Mouse (Mus musculus): ENCODE data around the gene Dgkh. TPM values are rescaled to one million over a fixed set of nuclear protein-coding genes. Genes with fewer than 3 reads are reported as not detected.

Dgkh gene
- polyA plus RNA-seq, 1 experiment from 2014 or later, result 2.2 TPM

DNA sequence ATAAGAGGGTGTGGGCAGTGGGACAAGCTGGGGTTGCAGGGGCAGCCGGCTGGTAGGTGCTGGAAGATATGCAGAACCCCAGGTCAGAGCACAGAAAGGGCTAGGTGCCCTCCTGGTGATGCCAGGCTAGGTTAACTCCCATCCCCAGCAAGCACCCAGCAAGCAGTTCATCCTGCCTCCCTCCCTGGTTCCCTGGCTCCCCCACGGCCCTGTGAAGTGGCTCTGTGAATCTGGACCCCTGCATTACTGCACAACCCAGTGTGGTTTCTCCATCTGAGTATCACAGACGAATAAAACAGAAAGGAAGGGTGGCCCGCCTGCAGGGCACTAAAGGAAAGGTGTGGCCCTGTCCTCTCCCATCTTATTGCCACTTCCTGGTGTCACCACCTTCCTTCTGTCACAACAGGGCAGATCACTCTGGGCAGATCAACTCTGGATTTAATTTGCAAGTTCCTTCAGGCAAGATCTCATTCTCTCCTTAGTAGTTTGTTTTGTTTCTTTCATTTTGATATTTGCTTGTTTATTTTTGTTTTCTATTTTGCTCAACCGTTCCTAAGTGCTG, 40.6 kb downstream of the Dgkh start:
- H3K9me3 ChIP-seq, result no peaks in the 10 kb centered on the region
- no peaks in the 10 kb centered on the region for H3K36me3 ChIP-seq
- no peak overlapping the region for H3K4me2 ChIP-seq
- no peak overlapping the region for H3K27ac ChIP-seq
- no peak overlapping the region for H3K9ac ChIP-seq
- H3K4me3 ChIP-seq, result no peak overlapping the region
- no peaks in the 10 kb centered on the region for H3K27me3 ChIP-seq
- peaks cover 22% of the 10 kb centered on the region; the same call in 1 of the 2 replicates for H3K4me1 ChIP-seq
- ATAC-seq (ENCODE audit: borderline replicate concordance, extremely low read depth, low FRiP score, low TSS enrichment), result no peak
- WGBS, result 47% methylated on average over 5 of the region's 5 CpGs

DNA sequence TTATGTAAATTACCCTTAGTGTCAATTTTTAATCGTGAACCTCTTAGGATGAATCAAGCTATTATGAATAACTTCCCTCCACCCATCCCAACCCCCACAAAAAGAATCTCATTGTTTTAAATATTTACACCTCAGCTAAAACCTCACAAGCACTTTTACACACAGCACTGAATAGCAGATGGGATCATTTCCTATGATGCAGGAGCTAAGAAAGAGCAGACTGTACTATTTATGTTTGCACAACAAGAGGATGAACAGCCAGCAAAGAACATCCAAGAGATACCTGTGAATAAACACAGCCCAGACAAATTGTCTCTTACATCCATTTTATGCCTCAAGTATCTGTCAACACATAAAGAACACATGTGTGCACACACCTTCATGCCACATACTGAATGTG, 41.7 kb downstream of the Dgkh start:
- H3K4me1 ChIP-seq, result peaks cover 22% of the 10 kb centered on the region; the same call in 1 of the 2 replicates

DNA sequence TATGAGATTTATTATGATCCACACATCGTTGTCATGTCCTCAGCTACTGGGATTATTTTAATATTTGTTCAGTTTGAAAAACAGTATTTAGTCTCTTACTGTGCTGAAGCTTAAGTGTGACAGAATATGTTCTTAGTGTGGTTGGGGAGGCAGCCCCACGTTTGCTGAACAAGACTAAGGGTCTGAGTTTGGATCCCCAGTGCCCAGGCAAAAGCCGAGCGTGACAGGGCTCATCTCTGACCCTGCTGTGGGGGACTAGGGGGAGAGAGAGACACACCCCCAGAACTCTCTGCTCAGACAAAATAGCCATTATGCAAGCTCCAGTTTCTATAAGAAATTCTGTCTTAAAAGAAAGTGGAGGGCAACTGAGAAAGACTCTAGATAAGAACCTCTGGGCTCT, 42.2 kb downstream of the Dgkh start:
- no peak for ATAC-seq (ENCODE audit: borderline replicate concordance, extremely low read depth, low FRiP score, low TSS enrichment)
- Histone ChIP-seq H3K36me3 (no peaks in the 10 kb centered on the region), H3K4me1 (peaks cover 22% of the 10 kb centered on the region; the same call in 1 of the 2 replicates), H3K9ac (no peak overlapping the region), H3K4me2 (no peak overlapping the region), H3K9me3 (no peaks in the 10 kb centered on the region), H3K27me3 (no peaks in the 10 kb centered on the region), H3K27ac (no peak overlapping the region), H3K4me3 (no peak overlapping the region)
- WGBS, result 70% methylated on average over 4 of the region's 4 CpGs

More for the DNA sequence above, 41.7 kb downstream of the Dgkh start:
- Histone ChIP-seq H3K4me3 (no peak overlapping the region), H3K36me3 (no peaks in the 10 kb centered on the region), H3K9ac (no peak overlapping the region), H3K27me3 (no peaks in the 10 kb centered on the region), H3K9me3 (no peaks in the 10 kb centered on the region), H3K27ac (peak overlapping the region; percentile 6; the same call in 1 of the 2 replicates), H3K4me2 (no peak overlapping the region)
- WGBS, result 67% methylated on average over 1 of the region's 1 CpGs
- no peak for ATAC-seq (ENCODE audit: borderline replicate concordance, extremely low read depth, low FRiP score, low TSS enrichment)

DNA sequence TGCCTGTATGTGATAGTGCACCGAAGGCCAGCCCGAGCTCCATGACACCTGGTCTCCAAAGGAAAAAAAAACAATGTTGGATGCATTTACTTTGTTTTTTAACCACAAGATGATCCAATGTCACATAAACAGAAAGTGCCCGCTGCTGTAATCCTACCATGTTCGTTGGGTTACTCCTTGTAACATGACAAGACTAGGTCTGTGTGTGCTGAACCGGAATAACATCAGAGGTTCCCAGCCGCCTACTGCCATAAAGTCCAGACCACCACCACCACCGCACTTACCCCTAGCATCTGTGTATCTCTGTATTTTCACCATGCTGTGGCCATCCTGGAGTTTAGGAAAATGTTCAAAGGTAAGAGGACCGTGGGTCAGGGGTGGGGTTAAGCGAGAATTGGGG, 42.6 kb downstream of the Dgkh start:
- Histone ChIP-seq H3K9ac (no peak overlapping the region), H3K4me1 (peaks cover 22% of the 10 kb centered on the region; the same call in 1 of the 2 replicates), H3K27ac (no peak overlapping the region), H3K4me2 (no peak overlapping the region), H3K27me3 (no peaks in the 10 kb centered on the region), H3K4me3 (no peak overlapping the region), H3K36me3 (no peaks in the 10 kb centered on the region), H3K9me3 (no peaks in the 10 kb centered on the region)
- ATAC-seq (ENCODE audit: borderline replicate concordance, extremely low read depth, low FRiP score, low TSS enrichment), result no peak
- 83% methylated on average over 9 of the region's 9 CpGs for WGBS

DNA sequence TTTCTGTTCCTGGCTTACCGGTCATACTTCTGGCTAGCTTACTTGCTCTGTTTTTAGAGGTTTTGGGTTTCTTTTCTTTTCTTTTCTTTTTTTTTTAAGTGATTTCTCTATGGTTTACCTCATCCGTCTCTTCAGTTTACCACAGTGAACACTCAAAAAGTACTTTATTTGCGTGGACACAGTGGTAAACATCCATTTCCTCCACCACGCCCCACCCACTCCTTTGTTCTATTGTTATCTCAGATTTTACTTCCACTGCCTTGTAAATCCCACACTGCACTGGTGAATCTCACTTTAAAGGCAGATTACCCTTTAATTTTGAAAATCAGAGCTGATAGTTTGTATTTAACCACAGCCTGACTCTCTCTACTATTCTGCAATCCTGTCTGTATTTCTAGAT, 44.9 kb downstream of the Dgkh start:
- Histone ChIP-seq H3K4me1 (peaks cover 23% of the 10 kb centered on the region; the same call in 1 of the 2 replicates), H3K9ac (no peak overlapping the region), H3K27ac (no peak overlapping the region), H3K36me3 (no peaks in the 10 kb centered on the region), H3K4me2 (no peak overlapping the region), H3K4me3 (no peak overlapping the region), H3K27me3 (no peaks in the 10 kb centered on the region), H3K9me3 (no peaks in the 10 kb centered on the region)
- ATAC-seq (ENCODE audit: borderline replicate concordance, extremely low read depth, low FRiP score, low TSS enrichment), result no peak
- 64% methylated on average over 4 of the region's 4 CpGs for WGBS

DNA sequence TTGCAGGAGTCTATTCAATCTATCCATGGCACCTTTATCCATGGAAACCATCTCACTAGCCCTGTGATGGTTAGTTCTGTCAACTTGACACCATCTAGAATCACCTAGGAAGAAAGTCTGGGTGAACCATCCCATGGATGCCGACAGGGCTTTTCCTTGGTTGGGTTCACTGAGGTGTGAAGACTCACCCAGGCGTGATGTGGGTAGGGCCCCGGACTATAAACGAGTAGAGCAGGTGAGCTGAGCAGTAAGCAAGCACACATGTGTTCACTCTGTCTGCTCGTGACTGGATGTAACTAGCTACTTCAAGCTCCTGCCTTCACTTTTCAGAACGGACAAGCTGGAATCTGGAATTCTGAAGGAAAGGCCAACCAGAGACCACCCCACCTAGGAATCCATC, 45.9 kb downstream of the Dgkh start:
- no peak overlapping the region for H3K4me2 ChIP-seq
- no peaks in the 10 kb centered on the region for H3K27me3 ChIP-seq
- no peak overlapping the region for H3K4me3 ChIP-seq
- H3K9me3 ChIP-seq, result no peaks in the 10 kb centered on the region
- no peak overlapping the region for H3K9ac ChIP-seq
- no peaks in the 10 kb centered on the region for H3K36me3 ChIP-seq
- H3K4me1 ChIP-seq, result peaks cover 12% of the 10 kb centered on the region; the same call in 1 of the 2 replicates
- WGBS, result 90% methylated on average over 6 of the region's 6 CpGs
- no peak for ATAC-seq (ENCODE audit: borderline replicate concordance, extremely low read depth, low FRiP score, low TSS enrichment)
- no peak overlapping the region for H3K27ac ChIP-seq

DNA sequence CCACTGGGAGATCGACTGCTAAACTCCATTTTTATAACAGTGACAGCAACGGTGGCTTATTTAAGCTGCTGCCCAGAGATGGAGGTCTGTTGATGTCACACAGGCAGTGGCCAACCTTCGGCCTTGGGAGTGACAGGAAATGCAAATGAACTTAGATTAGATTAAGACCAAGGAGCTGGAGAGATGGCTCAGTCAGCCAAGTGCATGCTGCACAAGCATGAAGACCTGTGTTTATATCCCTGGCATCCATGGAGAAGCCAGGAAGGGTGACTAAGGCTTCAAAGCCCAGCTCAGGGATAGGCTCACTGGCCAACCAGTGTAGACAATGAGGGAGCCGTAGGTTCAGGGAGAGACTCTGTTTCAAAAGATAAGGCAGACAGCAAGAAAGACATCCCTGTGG, 48.4 kb downstream of the Dgkh start:
- Histone ChIP-seq H3K4me2 (no peak overlapping the region), H3K36me3 (no peaks in the 10 kb centered on the region), H3K27ac (no peak overlapping the region), H3K9ac (no peak overlapping the region), H3K4me3 (no peak overlapping the region), H3K4me1 (peaks cover 8% of the 10 kb centered on the region; the same call in 1 of the 2 replicates), H3K27me3 (no peaks in the 10 kb centered on the region), H3K9me3 (no peaks in the 10 kb centered on the region)
- no peak for ATAC-seq (ENCODE audit: borderline replicate concordance, extremely low read depth, low FRiP score, low TSS enrichment)
- 39% methylated on average over 4 of the region's 4 CpGs for WGBS

DNA sequence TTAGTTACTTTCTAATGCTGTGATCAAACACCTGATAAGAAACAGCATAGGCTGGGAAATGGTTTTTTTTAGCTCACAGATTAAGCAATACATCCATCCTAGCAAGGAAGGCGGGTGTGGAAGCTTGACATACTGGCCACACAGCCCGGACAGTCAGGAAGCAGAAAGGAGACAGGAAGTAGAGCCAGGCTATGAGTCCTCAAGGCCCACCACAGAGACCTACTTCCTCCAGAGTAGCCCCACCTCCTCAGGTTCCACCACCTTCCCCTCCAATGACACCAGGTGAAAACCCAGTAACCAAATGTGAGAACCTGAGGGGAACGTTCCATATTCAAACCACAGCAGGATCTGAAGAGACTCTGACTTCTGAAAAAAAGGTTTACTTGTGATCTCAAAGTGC, 53.6 kb downstream of the Dgkh start:
- H3K36me3 ChIP-seq, result no peaks in the 10 kb centered on the region
- no peaks in the 10 kb centered on the region for H3K9me3 ChIP-seq
- 42% methylated on average over 3 of the region's 3 CpGs for WGBS
- no peak overlapping the region for H3K9ac ChIP-seq
- H3K4me3 ChIP-seq, result no peak overlapping the region
- H3K4me2 ChIP-seq, result no peak overlapping the region
- H3K27ac ChIP-seq, result peak overlapping the region; percentile 70
- no peaks in the 10 kb centered on the region for H3K27me3 ChIP-seq
- peaks cover 34% of the 10 kb centered on the region for H3K4me1 ChIP-seq
- ATAC-seq (ENCODE audit: borderline replicate concordance, extremely low read depth, low FRiP score, low TSS enrichment), result no peak

DNA sequence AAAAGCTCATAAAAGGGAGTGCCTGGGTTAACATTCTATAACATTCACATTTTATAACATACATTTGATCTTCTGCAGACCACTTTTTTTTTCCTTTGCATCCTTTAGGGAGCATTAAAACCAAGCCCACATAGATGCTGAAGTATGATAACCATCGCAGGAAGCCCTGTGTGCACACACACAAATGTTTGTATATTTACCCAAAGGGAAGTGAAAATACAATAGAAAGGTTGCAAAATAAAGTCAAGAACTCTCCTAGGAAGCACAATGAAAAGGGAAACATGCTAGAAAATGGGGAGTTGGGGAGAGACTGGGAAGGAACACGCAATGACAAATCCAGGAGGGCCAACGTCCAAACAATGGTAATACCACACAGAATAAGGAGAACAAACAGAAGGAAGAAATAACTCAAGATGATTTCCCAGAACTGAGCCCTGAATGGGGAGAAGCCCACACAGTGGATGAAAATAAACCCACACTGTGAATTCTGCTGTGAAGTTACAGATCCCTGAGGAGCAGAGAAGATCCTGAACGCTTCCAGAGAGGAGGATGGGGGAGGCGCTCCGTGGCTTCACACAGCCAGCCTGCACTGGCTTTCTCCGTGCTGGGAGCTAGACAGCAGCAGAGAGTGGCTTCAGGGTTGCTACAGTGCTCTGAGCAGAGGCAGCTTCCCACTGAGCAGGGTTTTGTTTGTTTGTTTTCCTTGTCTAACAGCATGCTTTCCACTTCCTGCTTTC, 54.6 kb downstream of the Dgkh start:
- ATAC-seq (ENCODE audit: borderline replicate concordance, extremely low read depth, low FRiP score, low TSS enrichment), result peak; percentile 76; the same call in 1 of the 2 replicates
- H3K36me3 ChIP-seq, result no peaks in the 10 kb centered on the region
- H3K4me1 ChIP-seq, result peaks cover 37% of the 10 kb centered on the region
- no peak overlapping the region for H3K4me2 ChIP-seq
- H3K9ac ChIP-seq, result no peak overlapping the region
- 21% methylated on average over 7 of the region's 7 CpGs for WGBS
- no peaks in the 10 kb centered on the region for H3K27me3 ChIP-seq
- no peaks in the 10 kb centered on the region for H3K9me3 ChIP-seq
- peak overlapping the region; percentile 70 for H3K27ac ChIP-seq
- H3K4me3 ChIP-seq, result no peak overlapping the region

DNA sequence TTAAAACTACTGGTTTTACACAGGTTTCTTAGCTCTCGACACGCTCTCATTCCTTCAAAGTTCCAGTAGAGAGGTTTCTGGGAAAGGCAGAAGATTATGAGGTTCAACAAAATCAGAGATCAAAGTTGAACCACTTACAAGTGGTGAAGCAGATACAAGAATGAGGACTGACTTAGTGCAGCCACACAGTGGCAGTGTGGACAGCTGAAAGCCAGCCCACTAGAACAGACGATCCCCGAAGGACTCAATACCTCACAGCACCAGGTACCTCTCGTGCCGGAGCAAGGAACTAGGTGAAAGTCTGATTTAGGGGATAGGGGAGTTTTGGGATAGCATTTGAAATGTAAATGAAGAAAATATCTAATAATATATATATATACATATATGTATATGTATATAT, 56.1 kb downstream of the Dgkh start:
- H3K4me3 ChIP-seq, result no peak overlapping the region
- no peak overlapping the region for H3K4me2 ChIP-seq
- H3K27ac ChIP-seq, result no peak overlapping the region
- no peak for ATAC-seq (ENCODE audit: borderline replicate concordance, extremely low read depth, low FRiP score, low TSS enrichment)
- no peaks in the 10 kb centered on the region for H3K27me3 ChIP-seq
- peaks cover 37% of the 10 kb centered on the region for H3K4me1 ChIP-seq
- WGBS, result 64% methylated on average over 6 of the region's 6 CpGs
- H3K36me3 ChIP-seq, result no peaks in the 10 kb centered on the region
- no peak overlapping the region for H3K9ac ChIP-seq
- H3K9me3 ChIP-seq, result no peaks in the 10 kb centered on the region

DNA sequence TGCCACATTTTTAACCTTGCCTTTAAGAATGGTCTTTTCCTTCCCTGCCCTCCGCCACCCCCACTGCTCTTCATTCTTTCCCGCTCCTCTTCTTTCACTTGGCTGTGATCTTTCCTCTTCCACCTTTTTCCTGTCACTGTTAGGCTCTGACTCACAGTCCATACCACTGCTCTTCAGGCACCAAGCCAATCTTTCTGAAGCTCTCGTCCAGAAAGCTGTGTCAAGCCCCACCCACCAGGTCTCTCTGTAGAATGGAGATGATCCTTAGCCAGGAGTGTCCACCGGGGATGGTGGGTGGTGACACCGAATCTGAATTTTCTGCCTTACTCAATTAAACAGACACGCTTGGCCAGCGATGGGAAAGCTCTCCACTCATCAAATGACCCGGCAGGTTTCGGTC, 58.0 kb downstream of the Dgkh start:
- Histone ChIP-seq H3K9ac (no peak overlapping the region), H3K4me1 (peaks cover 32% of the 10 kb centered on the region), H3K9me3 (no peaks in the 10 kb centered on the region), H3K27me3 (no peaks in the 10 kb centered on the region), H3K4me3 (no peak overlapping the region), H3K4me2 (no peak overlapping the region), H3K27ac (no peak overlapping the region), H3K36me3 (no peaks in the 10 kb centered on the region)
- ATAC-seq (ENCODE audit: borderline replicate concordance, extremely low read depth, low FRiP score, low TSS enrichment), result 0 out of 2 replicates have a peak, but pooled peaks have one; percentile 56
- 66% methylated on average over 9 of the region's 9 CpGs for WGBS

DNA sequence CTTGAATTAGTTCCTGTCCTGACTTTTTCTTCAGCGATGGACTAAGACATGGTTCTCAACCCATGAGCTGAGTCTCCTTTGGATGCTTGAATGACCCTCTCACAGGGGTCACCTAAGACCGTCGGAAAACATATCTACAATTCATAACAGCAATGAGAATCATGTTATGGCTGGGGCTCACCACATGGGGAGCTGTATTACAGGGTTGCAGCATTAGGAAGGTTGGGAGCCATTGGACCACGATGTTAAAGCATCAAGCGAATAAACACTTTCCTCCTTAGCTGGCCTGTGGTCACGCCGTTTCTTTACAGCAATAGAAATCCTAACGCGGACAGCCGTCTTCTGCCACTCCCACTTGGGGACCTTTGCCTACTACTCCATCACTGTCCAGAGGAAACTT, 62.6 kb downstream of the Dgkh start:
- Histone ChIP-seq H3K4me3 (no peak overlapping the region), H3K4me2 (no peak overlapping the region), H3K9me3 (no peaks in the 10 kb centered on the region), H3K27me3 (no peaks in the 10 kb centered on the region), H3K36me3 (no peaks in the 10 kb centered on the region), H3K9ac (no peak overlapping the region), H3K27ac (no peak overlapping the region), H3K4me1 (peaks cover 13% of the 10 kb centered on the region; the same call in 1 of the 2 replicates)
- WGBS, result 54% methylated on average over 10 of the region's 10 CpGs
- ATAC-seq (ENCODE audit: borderline replicate concordance, extremely low read depth, low FRiP score, low TSS enrichment), result no peak

Data from lung, embryonic 15.5 days (tissue).